Mouse (Mus musculus) T-helper 17 cell (primary cell): ENCODE measurements around the gene Nanog.
"Not testable (repeated sequence)": the region's sequence is repeated elsewhere in the genome, so short reads cannot be mapped to it uniquely, and the experiment has no call there.

Experiments
- in situ Hi-C, 2 experiments: fragments of 300-600 bp; cut with MboI, MseI; formaldehyde crosslinking; loops; 1 replicate in 1 of 2; 2 replicates in 1 of 2; pipeline ENCODE4 v1.15.1; 2025; ENCODE audit warnings: high pct_unique_total_duplicates in 2 of 2

Gene Nanog

DNA sequence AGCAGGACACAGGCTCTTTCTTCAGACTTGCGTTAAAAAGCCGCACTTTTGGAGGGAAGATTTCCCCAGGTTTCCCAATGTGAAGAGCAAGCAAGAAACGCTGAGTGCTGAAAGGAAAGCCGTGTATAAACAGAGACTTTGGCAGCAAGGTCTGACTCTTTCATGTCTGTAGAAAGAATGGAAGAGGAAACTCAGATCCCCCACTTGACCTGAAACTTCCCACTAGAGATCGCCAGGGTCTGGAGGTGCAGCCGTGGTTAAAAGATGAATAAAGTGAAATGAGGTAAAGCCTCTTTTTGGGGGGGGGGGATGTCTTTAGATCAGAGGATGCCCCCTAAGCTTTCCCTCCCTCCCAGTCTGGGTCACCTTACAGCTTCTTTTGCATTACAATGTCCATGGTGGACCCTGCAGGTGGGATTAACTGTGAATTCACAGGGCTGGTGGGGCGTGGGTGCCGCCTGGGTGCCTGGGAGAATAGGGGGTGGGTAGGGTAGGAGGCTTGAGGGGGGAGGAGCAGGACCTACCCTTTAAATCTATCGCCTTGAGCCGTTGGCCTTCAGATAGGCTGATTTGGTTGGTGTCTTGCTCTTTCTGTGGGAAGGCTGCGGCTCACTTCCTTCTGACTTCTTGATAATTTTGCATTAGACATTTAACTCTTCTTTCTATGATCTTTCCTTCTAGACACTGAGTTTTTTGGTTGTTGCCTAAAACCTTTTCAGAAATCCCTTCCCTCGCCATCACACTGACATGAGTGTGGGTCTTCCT is at the start of gene Nanog:
Gene Nanog, plus strand, starts transcription at position 454 of the 765 bp plus-strand sequence.
- in situ Hi-C loops: no loop called here

GRCm38 (mm10) chr6:122657630-122658029 is 49.7 kb upstream of the Nanog start:
- in situ Hi-C loops: no loop called here

DNA sequence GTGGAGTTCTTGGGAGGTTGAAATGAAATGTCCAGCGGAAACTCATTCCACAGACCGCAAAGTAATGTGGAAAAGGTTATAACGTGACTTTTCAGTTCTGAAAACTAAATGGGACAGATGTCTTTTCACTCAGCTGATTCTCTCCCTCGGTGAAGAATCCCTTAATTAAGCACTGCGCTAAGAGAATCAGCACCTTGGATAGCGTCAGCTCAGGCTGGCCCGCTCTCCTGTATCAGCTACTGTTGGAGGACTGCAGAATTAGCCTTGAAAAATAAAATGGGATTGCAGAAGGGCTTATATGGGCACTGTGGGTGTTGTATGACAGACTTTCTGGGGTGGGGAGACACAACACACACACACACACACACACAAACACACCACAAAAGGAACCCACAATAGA is 47.7 kb upstream of the Nanog start:
- in situ Hi-C loops: no loop called here

- in situ Hi-C loops: loop anchor here in 1 of 2 experiments (5.0 kb wide), 1 partner anchor 122 kb away; no protein-coding TSS in a partner anchor
Observed at GRCm38 (mm10) chr6:122660601-122661379, 46.5 kb upstream of the Nanog start.

DNA sequence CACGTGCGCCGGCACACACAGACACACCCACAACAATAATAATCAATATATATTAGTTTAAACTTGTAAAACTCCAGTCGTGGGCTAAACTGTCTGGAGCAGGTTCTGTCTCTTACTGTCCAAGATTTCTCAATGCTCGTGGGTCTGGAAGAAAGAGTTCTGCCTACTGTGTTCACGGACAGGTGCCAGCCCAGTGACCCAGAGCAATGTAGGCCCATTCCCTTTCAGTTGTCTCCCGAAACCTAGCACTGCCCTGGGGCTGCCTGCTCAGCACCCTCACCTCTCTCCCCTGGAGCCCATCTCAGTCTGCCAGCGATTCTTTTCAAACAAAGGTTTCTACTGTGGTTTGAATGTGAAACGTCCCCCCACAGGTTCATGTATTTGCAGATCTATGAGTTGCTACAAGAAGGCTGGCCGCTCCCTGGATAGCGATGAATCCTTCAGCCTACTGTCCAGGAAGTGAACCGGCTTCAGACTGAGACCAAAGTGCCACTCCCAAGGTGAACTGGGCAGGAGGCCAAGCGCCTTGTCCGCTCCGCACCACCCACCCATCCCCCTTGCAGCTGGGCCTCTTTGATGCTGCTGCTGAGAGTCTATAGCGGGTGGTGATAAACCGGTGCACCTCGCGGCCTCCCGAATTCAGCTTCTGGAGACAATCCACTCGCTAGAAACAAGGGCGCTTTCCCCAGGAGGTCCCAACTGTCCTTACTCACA is 44.6 kb upstream of the Nanog start:
- in situ Hi-C loops: loop anchor here in 1 of 2 experiments (5.0 kb wide), 1 partner anchor 120 kb away; no protein-coding TSS in a partner anchor

GRCm38 (mm10) chr6:122663596-122664206 is 43.6 kb upstream of the Nanog start:
- in situ Hi-C loops: loop anchor here in 1 of 2 experiments (5.0 kb wide), 1 partner anchor 119 kb away; no protein-coding TSS in a partner anchor

DNA sequence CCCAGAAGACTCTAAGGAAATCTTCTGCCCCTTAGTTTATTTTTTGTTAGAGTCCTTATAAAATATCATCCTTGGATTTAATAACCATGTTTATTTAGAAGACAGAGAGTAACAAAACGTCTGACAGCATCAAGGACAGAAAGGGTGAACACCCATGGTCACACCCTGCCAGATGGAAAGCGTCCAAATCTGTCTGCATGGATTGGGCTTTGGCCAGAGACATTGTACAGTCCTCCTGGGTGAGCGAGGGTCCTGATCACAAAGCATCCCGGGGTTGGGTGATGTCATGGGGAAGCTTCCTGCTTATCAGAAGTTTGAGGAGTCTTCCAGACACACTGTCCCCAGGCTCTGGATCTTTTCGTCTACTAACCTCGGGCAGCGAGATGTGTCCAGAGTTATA is 41.4 kb upstream of the Nanog start:
- in situ Hi-C loops: loop anchor here in 1 of 2 experiments (5.0 kb wide), 1 partner anchor 51 kb away; no protein-coding TSS in a partner anchor

GRCm38 (mm10) chr6:122667715-122668114 is 39.6 kb upstream of the Nanog start:
- in situ Hi-C loops: loop anchor here in 1 of 2 experiments (5.0 kb wide), 1 partner anchor 50 kb away; no protein-coding TSS in a partner anchor

DNA sequence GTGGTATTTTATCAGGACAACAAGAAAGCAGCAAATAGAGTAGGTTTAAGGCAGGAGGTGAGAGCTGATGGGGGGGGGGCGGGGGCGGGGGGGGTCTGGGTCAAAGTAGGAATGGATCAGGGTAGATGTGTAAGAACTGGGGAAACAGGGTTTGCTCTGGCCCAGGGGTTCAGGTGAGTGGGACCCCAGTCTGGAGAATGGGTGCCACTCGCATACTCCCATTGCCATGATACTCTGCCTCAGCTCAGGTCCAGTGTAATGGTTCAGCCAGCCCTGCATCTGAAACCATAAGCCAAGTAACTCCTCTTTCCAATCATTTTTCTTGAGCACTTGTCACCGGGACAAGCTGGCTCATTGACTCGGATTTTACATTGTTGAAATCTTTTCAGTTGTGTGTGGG is 38.5 kb upstream of the Nanog start:
- in situ Hi-C loops: loop anchor here in 1 of 2 experiments (5.0 kb wide), 1 partner anchor 48 kb away; no protein-coding TSS in a partner anchor

GRCm38 (mm10) chr6:122669406-122670200 is 37.7 kb upstream of the Nanog start:
- in situ Hi-C loops: loop anchor here in 1 of 2 experiments (5.0 kb wide), 1 partner anchor 48 kb away; no protein-coding TSS in a partner anchor

DNA sequence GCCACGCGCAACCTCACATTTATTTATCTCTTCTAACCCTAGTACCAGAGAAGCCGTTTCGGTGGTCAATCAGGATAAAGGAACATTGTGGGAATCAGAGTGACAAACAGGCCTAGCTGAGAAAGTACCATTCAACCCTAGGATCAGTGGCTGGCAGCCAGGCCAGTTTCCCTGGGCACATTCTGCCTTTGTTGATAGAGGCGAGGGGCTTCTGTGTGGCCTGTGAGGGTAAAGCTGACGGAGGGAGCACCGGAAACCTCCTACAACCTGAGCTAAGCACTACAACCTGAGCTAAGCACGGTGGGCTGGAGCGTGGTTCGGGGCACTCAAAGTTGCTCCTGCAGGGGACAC is 37.1 kb upstream of the Nanog start:
- in situ Hi-C loops: no loop called here

- in situ Hi-C loops: no loop called here
Observed at GRCm38 (mm10) chr6:122670841-122671240, 36.4 kb upstream of the Nanog start.

DNA sequence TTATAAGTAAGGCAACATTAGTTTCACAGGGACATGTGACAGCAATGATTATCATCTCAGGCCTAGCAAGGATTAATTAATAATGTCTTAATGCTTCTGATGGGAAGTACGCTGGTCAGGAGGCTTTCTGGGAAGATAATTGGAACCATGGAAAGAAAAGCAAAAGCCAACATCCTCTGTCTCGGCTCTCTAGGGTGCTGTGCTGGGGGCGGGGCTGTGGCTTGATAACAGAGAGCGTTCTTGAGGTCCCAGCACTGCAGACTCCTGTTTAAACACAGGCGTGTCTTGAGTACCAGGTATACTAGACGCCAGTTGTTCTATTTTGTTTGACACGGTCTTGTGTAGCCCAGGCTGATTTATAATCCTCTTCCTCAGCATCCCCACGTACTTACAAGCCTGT is 34.5 kb upstream of the Nanog start:
- in situ Hi-C loops: no loop called here

DNA sequence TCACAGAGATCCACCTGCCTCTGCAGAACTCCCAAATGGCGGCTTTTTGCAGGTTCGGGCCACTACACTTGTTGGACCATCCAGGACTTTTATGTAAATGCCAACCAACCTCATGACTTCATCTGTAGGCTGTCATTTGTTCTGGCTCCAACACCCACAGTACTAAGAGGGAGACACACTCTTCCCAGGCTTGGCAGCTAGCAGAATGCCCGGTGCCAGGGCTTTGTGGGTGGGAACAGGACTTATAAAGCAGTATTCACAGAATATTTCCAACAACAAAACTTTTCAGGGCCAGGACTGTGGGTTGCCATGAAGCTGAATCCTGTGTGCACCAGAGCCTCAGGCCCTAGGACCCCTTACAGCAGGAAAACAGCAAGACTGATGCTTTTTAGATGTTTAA is 24.6 kb upstream of the Nanog start:
- in situ Hi-C loops: no loop called here

- in situ Hi-C loops: no loop called here
Observed at GRCm38 (mm10) chr6:122686709-122687108, 20.6 kb upstream of the Nanog start.

- in situ Hi-C loops: no loop called here
Observed at GRCm38 (mm10) chr6:122689411-122690055, 17.8 kb upstream of the Nanog start.

DNA sequence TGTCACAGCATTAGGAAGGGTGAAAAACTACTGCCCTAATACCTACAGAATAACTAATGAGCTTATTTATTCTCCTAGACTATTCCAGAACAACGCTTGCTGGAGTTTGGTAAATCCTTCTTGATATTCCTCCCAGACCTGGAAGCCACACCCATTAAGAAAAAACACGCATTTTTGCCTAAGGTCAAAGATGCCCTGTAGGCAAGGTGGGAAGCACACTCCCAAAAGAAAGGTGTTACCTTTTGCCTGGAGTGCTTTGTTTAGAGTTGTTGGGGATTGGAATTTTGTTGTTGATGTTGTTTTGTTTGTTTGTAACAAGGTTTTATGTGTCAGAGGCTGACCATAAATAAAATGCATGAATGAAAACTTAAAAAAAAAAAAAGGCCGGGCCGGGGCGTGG is 17.2 kb upstream of the Nanog start:
- in situ Hi-C loops: no loop called here

- in situ Hi-C loops: no loop called here
Observed at GRCm38 (mm10) chr6:122695398-122695797, 11.9 kb upstream of the Nanog start.

DNA sequence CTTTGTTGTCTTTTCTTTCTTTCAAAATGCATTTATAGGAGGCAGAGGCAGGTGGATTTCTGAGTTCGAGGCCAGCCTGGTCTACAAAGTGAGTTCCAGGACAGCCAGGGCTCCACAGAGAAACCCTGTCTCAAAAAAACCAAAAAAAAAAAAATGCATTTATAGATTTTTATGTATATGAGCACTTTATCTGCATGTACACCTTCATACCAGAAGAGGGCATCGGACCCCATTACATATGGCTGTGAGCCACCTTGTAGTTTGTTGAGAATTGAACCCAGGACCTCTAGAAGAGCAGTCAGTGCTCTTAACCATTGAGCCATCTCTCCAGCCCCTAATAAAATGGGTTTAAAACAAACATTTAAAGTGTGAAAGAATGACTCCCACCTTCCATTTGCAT is 7.7 kb upstream of the Nanog start:
- in situ Hi-C loops: not testable (repeated sequence)

GRCm38 (mm10) chr6:122701816-122702215 is 5.5 kb upstream of the Nanog start:
- in situ Hi-C loops: no loop called here
